Mouse (Mus musculus) naive thymus-derived CD4-positive, alpha-beta T cell, adult 5 months (primary cell): ENCODE results near the gene Olfr983. TPM values are rescaled to one million over a fixed set of nuclear protein-coding genes. Genes with fewer than 3 reads are reported as not detected.

Experiments
- polyA plus RNA-seq: library from polyadenylated mRNA; unstranded; fragments of 100-300 nt; shearing (Covaris generic); gene quantifications from one replicate; pipeline ENCODE4 v1.2.1, GENCODE M21; 2017

The Olfr983 gene
- not detected for polyA plus RNA-seq

GRCm38 (mm10) chr9:40093495-40093894 lies at the start of gene Olfr983:
Gene Olfr983 (minus strand): TSS chr9:40093595.

GRCm38 (mm10) chr9:40130084-40130483 lies 36.7 kb upstream of the Olfr983 start, which contains the start of gene Olfr985:
Gene Olfr985 (minus strand): TSS chr9:40130184.

GRCm38 (mm10) chr9:40114106-40114505 lies 20.7 kb upstream of the Olfr983 start, which contains the start of gene Olfr984:
Gene Olfr984 (minus strand): TSS chr9:40114206.

GRCm38 (mm10) chr9:40073529-40073928 lies 19.9 kb downstream of the Olfr983 start, which contains the start of gene Olfr982:
Gene Olfr982 (plus strand): TSS chr9:40073829.

Other genes starting within 250 kb of the Olfr983 start
- gene Olfr972, start 227.2 kb downstream of the Olfr983 start, polyA plus RNA-seq, result not detected
- not detected for gene Olfr229, start 186.3 kb downstream of the Olfr983 start, polyA plus RNA-seq
- gene Olfr974, start 156.1 kb downstream of the Olfr983 start, polyA plus RNA-seq, result 0.12 TPM
- gene Olfr975, start 141.5 kb downstream of the Olfr983 start, polyA plus RNA-seq, result not detected
- not detected for gene Olfr976, start 132.5 kb downstream of the Olfr983 start, polyA plus RNA-seq
- 0.37 TPM for gene Olfr978, start 101.5 kb downstream of the Olfr983 start, polyA plus RNA-seq
- gene Olfr979, start 90.1 kb downstream of the Olfr983 start, polyA plus RNA-seq, result not detected
- not detected for gene Olfr980, start 84.0 kb downstream of the Olfr983 start, polyA plus RNA-seq
- gene Olfr981, start 72.1 kb downstream of the Olfr983 start, polyA plus RNA-seq, result not detected
- gene Olfr982, start 19.8 kb downstream of the Olfr983 start, polyA plus RNA-seq, result not detected
- gene Olfr984, start 20.6 kb upstream of the Olfr983 start, polyA plus RNA-seq, result not detected
- gene Olfr985, start 36.6 kb upstream of the Olfr983 start, polyA plus RNA-seq, result not detected
- not detected for gene Tmem225, start 54.5 kb upstream of the Olfr983 start, polyA plus RNA-seq
- not detected for gene Olfr986, start 87.3 kb upstream of the Olfr983 start, polyA plus RNA-seq
- 1.8 TPM for gene Zfp202, start 98.7 kb upstream of the Olfr983 start, polyA plus RNA-seq
- gene Scn3b, start 175.6 kb upstream of the Olfr983 start, polyA plus RNA-seq, result 0.09 TPM